Mouse (Mus musculus): ENCODE measurements around the gene Jph4.

- TF ChIP-seq TCF12 (IDR thresholded peaks at IDR 0.05; ENCODE audit: low read depth, low read length), result 0 out of 2 replicates have a peak, but pooled peaks have one; percentile 11
- TF ChIP-seq USF1 (IDR thresholded peaks at IDR 0.05; ENCODE audit: low read depth, low read length), result no peak
- no peak for TF ChIP-seq POLR2A (IDR thresholded peaks at IDR 0.05; ENCODE audit: control insufficient read depth in 1 of 2, insufficient read depth in 1 of 2, low read depth in 1 of 2, low read length in 2 of 2, poor library complexity in 1 of 2)
- TF ChIP-seq E2F4 (IDR thresholded peaks at IDR 0.05; ENCODE audit: borderline replicate concordance, low read depth, low read length), result no peak
- TF ChIP-seq SIN3A (IDR thresholded peaks at IDR 0.05; ENCODE audit: low read length), result no peak
- peak; percentile 81 to 90 (median 84) for TF ChIP-seq CTCF (IDR thresholded peaks at IDR 0.05 in 2 of 3, conservative IDR thresholded peaks at IDR 0.05 in 1 of 3; ENCODE audit: control insufficient read depth in 1 of 3, insufficient read depth in 1 of 3, low read depth in 2 of 3, low read length in 3 of 3, poor library complexity in 1 of 3, severe bottlenecking in 1 of 3)
- no peak for TF ChIP-seq ZKSCAN1 (IDR thresholded peaks at IDR 0.05; ENCODE audit: low read depth, low read length)
- no peak for TF ChIP-seq MAZ (IDR thresholded peaks at IDR 0.05; ENCODE audit: low read depth, low read length)
These were observed 37.3 kb downstream of the Jph4 start for GRCm38 (mm10) chr14:55079214-55079970.

Measured in MEL (cell line).